Mouse (Mus musculus) cerebellum, adult 2 months (tissue): Measurements from ENCODE around the gene Trappc3.

Source experiments
- CTCF ChIP-seq: fragments of 200-500 bp; IDR thresholded peaks from 2 replicates; pipeline ENCODE4 v1.5.1; 2011; ENCODE audit warnings: low read depth, mild to moderate bottlenecking, control low read depth, low read length, moderate library complexity, borderline replicate concordance; ENCODE audit not compliant: insufficient read depth
- POLR2A ChIP-seq: fragments of 200-500 bp; IDR thresholded peaks from 2 replicates; pipeline ENCODE4 v1.6.1; 2011; ENCODE audit warnings: low read length, control low read depth, borderline replicate concordance; ENCODE audit not compliant: insufficient read depth

- no peak for TF ChIP-seq CTCF
- no peak for TF ChIP-seq POLR2A
These were observed 43.9 kb downstream of the Trappc3 start for GRCm38 (mm10) chr4:126306058-126306457.
